Mouse (Mus musculus) Patski (cell line): ENCODE measurements around the gene AY074887. TPM values are rescaled to one million over a fixed set of nuclear protein-coding genes. Genes with fewer than 3 reads are reported as not detected.
A peak's percentile ranks its signal among the peaks of the same experiment; 100 is the strongest.

Experiments
- ATAC-seq: fragments of 100-300 bp; one replicate; pipeline ENCODE4 v1.8.0; 2021
- CTCF ChIA-PET: fragments of 350-600 bp; sonication (Branson Sonifier 250); formaldehyde crosslinking; loops from one replicate; lab custom pipeline; 2022; ENCODE audit warnings: inconsistent platforms; lab: Charles Lee
- POLR2A ChIA-PET: fragments of 350-600 bp; sonication (Branson Sonifier 250); formaldehyde crosslinking; loops from one replicate; lab custom pipeline; 2022; ENCODE audit warnings: antibody characterized with exemption, inconsistent platforms; lab: Charles Lee
- DNase-seq: peaks from one replicate; pipeline ENCODE4 v3.0.0-alpha.2; 2011; ENCODE audit warnings: low read depth, low spot score
- H3K27me3 ChIP-seq: fragments of 371-371 bp; one replicate; pipeline ENCODE4 v1.5.1; 2021
- CTCF ChIP-seq: fragments of 100-300 bp; IDR thresholded peaks from one replicate; pipeline ENCODE4 v1.5.1; 2021
- in situ Hi-C: fragments of 300-500 bp; cut with MboI; formaldehyde crosslinking; loops from 3 replicates; pipeline ENCODE4 v1.11.1; 2018; ENCODE audit warnings: low pct_unique_long_range_greater_than_20kb, mixed read lengths
- polyA plus RNA-seq: library from polyadenylated mRNA; unstranded; gene quantifications from one replicate; pipeline ENCODE4 v1.2.3, GENCODE M21; 2021

AY074887 gene
- polyA plus RNA-seq, 1 experiment from 2014 or later = 0.65 TPM

GRCm38 (mm10) chr9:54916401-54916800 lies 34.4 kb downstream of the AY074887 start:
- no peaks in the 10 kb centered on the region for H3K27me3 ChIP-seq
- CTCF ChIA-PET = no interaction called here
- DNase-seq (no peak), ATAC-seq (no peak)
- in situ Hi-C loops = no loop called here
- no peak for TF ChIP-seq CTCF
- POLR2A ChIA-PET = no interaction called here

GRCm38 (mm10) chr9:54915576-54915975 lies 35.2 kb downstream of the AY074887 start:
- ChIA-PET CTCF (no interaction called here), POLR2A (no interaction called here)
- H3K27me3 ChIP-seq = no peaks in the 10 kb centered on the region
- ATAC-seq (no peak), DNase-seq (no peak)
- in situ Hi-C loops = no loop called here
- no peak for TF ChIP-seq CTCF

- in situ Hi-C loops = no loop called here
- DNase-seq = peak; percentile 38
- no peaks in the 10 kb centered on the region for H3K27me3 ChIP-seq
- ChIA-PET POLR2A (no interaction called here), CTCF (interaction anchor here (0.7 to 1.3 kb wide), 3 partner anchors 12 to 364 kb away, joined by 3 read pairs; no protein-coding TSS in a partner anchor)
- no peak for ATAC-seq
- no peak for TF ChIP-seq CTCF
These were observed 41.4 kb downstream of the AY074887 start for GRCm38 (mm10) chr9:54909446-54909845.

Other genes starting within 250 kb of the AY074887 start
- 90.0 TPM for gene Wdr61, start 216.5 kb downstream of the AY074887 start, polyA plus RNA-seq
- gene Crabp1, start 186.2 kb downstream of the AY074887 start, polyA plus RNA-seq = not detected
- gene Ireb2, start 87.2 kb downstream of the AY074887 start, polyA plus RNA-seq = 41.8 TPM
- 0.27 TPM for gene Hykk, start 33.7 kb downstream of the AY074887 start, polyA plus RNA-seq
- 243 TPM for gene Psma4, start 208 bp downstream of the AY074887 start, polyA plus RNA-seq
- 0.06 TPM for gene Chrna5, start 29.9 kb upstream of the AY074887 start, polyA plus RNA-seq
- 0.03 TPM for gene Chrna3, start 75.6 kb upstream of the AY074887 start, polyA plus RNA-seq
- gene Chrnb4, start 97.8 kb upstream of the AY074887 start, polyA plus RNA-seq = 0.05 TPM
- gene Ube2q2, start 197.9 kb upstream of the AY074887 start, polyA plus RNA-seq = 33.9 TPM